Mouse (Mus musculus): ENCODE results near the gene Zswim1.
"Not testable (repeated sequence)": the region's sequence is repeated elsewhere in the genome, so short reads cannot be mapped to it uniquely, and the experiment has no call there.

The Zswim1 gene

DNA sequence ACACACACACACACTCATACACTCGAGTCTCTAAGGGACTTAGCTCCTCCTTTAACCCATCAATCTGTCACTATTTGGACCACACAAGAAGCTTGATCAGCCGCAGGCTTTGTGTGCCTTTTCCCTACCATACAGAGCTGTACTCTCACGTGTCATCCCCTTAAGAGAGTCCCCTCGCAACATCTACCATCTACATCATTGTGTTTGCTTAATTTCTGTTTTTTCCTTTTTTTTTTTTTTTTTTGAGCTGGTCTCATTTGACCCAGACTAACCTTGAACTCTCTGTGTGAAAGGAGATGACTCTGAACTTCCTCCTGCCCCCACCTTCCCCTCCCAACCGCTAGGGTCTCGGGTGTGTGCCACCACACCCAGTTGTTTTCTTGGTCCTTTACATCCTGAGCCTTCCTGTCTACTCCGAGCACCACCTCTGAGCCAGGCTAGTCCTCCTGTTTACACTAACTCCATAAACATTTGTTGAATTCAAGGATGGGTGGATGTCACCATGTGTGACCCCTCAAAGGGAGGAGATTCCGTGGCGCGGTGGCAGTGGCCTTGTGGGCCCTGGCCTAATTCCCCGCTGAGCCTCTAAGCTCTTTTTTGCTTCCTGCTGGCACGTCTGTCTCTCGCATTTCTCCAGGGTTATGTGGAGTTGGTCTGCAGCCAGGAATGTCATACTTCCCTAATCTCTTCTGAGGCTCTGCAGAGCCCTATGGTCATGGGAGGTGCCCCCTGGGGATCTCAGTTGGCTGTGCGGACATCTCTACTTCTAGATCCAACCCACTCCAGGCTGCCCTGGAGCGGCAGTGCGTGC is 44.5 kb downstream of the Zswim1 start:
- DNase-seq (ENCODE audit: low spot score): no peak

DNA sequence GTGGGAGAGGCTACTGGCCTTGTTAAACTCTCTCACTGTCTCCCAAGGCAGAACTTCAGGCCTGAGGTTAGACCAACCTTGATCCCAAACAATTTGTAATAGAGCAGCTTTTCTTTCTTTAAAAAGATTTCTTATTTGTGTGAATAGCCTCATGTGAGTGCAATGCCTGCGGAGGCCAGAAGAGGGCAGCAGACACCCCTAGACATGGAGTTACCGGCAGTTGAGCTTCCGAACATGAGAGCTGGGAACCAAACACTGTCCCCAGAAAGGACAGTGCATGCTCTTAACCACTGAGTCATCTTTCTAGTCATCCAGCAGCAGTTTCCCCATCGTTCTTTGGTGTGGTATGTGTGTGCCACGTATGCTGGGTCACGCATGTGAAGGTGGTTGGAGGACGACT is 45.1 kb downstream of the Zswim1 start:
- DNase-seq (ENCODE audit: low spot score): no peak

GRCm38 (mm10) chr2:164868491-164868890 is 46.0 kb downstream of the Zswim1 start:
- DNase-seq (ENCODE audit: low spot score): no peak

GRCm38 (mm10) chr2:164871602-164872303 is 49.3 kb downstream of the Zswim1 start:
- no peak for DNase-seq (ENCODE audit: low spot score)

- DNase-seq (ENCODE audit: low spot score): no peak
Measured at GRCm38 (mm10) chr2:164873621-164874020, 51.1 kb downstream of the Zswim1 start.

DNA sequence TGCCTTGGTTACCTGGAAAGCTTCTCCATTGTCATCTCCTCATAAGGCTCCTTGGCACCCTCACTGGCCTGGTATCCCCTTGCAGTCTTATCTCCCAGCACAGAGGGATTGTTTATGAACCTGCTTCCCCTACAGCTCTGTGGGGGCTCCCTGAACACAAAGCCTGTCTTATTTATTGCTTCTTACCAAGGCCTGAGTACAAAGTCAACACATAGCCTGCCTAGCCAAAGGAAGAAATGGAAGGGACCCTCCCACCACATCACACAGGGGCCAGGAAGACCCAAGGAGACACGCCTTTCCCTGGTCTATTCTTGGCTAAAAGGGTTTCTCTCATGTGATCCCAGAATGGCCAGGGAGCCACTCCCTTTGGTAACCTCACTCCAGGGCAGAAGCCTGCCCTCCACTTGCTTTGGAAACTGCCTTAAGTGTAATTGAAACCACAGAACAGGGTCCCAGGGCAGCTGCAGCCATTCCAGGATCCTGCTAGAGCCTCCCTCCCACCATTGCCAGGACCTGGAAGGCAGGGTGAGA is 51.8 kb downstream of the Zswim1 start:
- no peak for DNase-seq (ENCODE audit: low spot score)

DNA sequence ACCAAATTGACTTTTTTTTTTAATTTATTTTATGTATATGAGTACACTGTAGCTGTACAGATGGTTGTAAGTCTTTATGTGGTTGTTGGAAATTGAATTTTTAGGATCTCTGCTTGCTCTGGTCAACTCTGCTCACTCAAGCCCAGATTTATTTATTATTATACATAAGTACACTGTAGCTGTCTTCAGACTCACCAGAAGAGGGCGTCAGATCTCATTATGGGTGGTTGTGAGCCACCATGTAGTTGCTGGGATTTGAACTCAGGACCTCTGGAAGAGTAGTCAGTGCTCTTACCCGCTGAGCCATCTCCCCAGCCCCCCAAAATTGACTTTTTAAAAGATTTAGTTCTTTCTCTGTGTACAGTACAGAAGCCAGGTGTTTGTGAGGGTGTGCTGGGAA is 53.2 kb downstream of the Zswim1 start:
- DNase-seq (ENCODE audit: low spot score): not testable (repeated sequence)

Measured in c-Kit-positive CD71-positive TER-119-positive erythroid progenitor cells, embryonic 14.5 days (primary cell).